Comparison of ENCODE assay signal across 10 mouse cellular contexts in genomic region chr16:91860471-91861125, GRCm38 (mm10).
DNase-seq lines count a peak whose midpoint lies in the region; ATAC-seq lines count a peak whose summit lies in the region.
"Had no signal": no experiment of that assay in that cellular context is flagged by ENCODE, and none has a peak within 500 bp of the region (broad histone marks: within the 10 kb centered on the region; RNA-seq: fewer than 3 reads in every experiment).

No protein-coding gene starts in this region.

- H3K27ac ChIP-seq in liver, embryonic 11.5 days (ENCODE audit: low read depth, low read length) = peak overlapping the region; percentile 34; the same call in 1 of the 2 replicates
- no peak overlapping the region for H3K27ac ChIP-seq in liver, embryonic 12.5 days
- peak overlapping the region; percentile 76 for H3K27ac ChIP-seq in embryonic facial prominence, embryonic 15.5 days (replicated peaks)
- peak overlapping the region; percentile 56 for H3K27ac ChIP-seq in neural tube, embryonic 14.5 days (ENCODE audit: low read depth, low read length)

- no peak for ATAC-seq in liver, embryonic 11.5 days (replicated peaks; ENCODE audit: low FRiP score)
- no peak for ATAC-seq in liver, embryonic 12.5 days
- no peak for ATAC-seq in embryonic facial prominence, embryonic 15.5 days (ENCODE audit: insufficient number of reproducible peaks, low FRiP score, low TSS enrichment, low read depth)
- peak; percentile 77 for ATAC-seq in neural tube, embryonic 14.5 days (ENCODE audit: low read depth)
- no peak for ATAC-seq in erythroid progenitor cell, adult 5-6 weeks (replicated peaks; ENCODE audit: low FRiP score, poor library complexity, severe bottlenecking)
- ATAC-seq in granulocyte monocyte progenitor cell, adult 5-6 weeks (replicated peaks; ENCODE audit: poor library complexity, severe bottlenecking) = no peak
- ATAC-seq: activated CD4-positive, CD25-positive, alpha-beta regulatory T cell, adult 4 months had no signal

- WGBS in liver, embryonic 11.5 days = 67% methylated on average over 14 of the region's 14 CpGs
- WGBS in liver, embryonic 12.5 days (ENCODE audit: insufficient replicate concordance) = 71% methylated on average over 14 of the region's 14 CpGs
- 44% methylated on average over 14 of the region's 14 CpGs for WGBS in embryonic facial prominence, embryonic 15.5 days
- 41% methylated on average over 14 of the region's 14 CpGs for WGBS in neural tube, embryonic 14.5 days

- no peaks in the 10 kb centered on the region for H3K9me3 ChIP-seq in liver, embryonic 11.5 days (ENCODE audit: control insufficient read depth, low read length)
- no peaks in the 10 kb centered on the region for H3K9me3 ChIP-seq in liver, embryonic 12.5 days (replicated peaks)
- H3K9me3 ChIP-seq in embryonic facial prominence, embryonic 15.5 days (replicated peaks) = no peaks in the 10 kb centered on the region
- no peaks in the 10 kb centered on the region for H3K9me3 ChIP-seq in neural tube, embryonic 14.5 days (ENCODE audit: control insufficient read depth, low read length)

- no peak for DNase-seq in liver, embryonic 11.5 days (ENCODE audit: low spot score)
- peak; percentile 51 for DNase-seq in kidney, adult 11 months
- DNase-seq in urinary bladder, postnatal 25 days (ENCODE audit: low spot score) = no peak
- DNase-seq: thymus, postnatal 36 days had no signal

- no peak overlapping the region for H3K9ac ChIP-seq in liver, embryonic 11.5 days (ENCODE audit: low read depth, low read length)
- no peak overlapping the region for H3K9ac ChIP-seq in liver, embryonic 12.5 days
- H3K9ac ChIP-seq in embryonic facial prominence, embryonic 15.5 days = no peak overlapping the region
- no peak overlapping the region for H3K9ac ChIP-seq in neural tube, embryonic 14.5 days (replicated peaks; ENCODE audit: low read depth, low read length)

- H3K36me3 ChIP-seq in liver, embryonic 11.5 days (ENCODE audit: control insufficient read depth, insufficient read depth, low read length) = peaks cover 2% of the 10 kb centered on the region; the same call in 1 of the 2 replicates
- H3K36me3 ChIP-seq in liver, embryonic 12.5 days = peaks cover 80% of the 10 kb centered on the region
- peaks cover 40% of the 10 kb centered on the region for H3K36me3 ChIP-seq in embryonic facial prominence, embryonic 15.5 days
- peaks cover 47% of the 10 kb centered on the region for H3K36me3 ChIP-seq in neural tube, embryonic 14.5 days (ENCODE audit: control insufficient read depth, insufficient read depth, low read length)

- no peaks in the 10 kb centered on the region for H3K27me3 ChIP-seq in liver, embryonic 11.5 days (replicated peaks; ENCODE audit: control insufficient read depth, insufficient read depth, low read length)
- no peaks in the 10 kb centered on the region for H3K27me3 ChIP-seq in liver, embryonic 12.5 days (replicated peaks)
- H3K27me3 ChIP-seq in embryonic facial prominence, embryonic 15.5 days = no peaks in the 10 kb centered on the region
- H3K27me3 ChIP-seq in neural tube, embryonic 14.5 days (ENCODE audit: control insufficient read depth, insufficient read depth, low read length) = no peaks in the 10 kb centered on the region

- H3K4me2 ChIP-seq in liver, embryonic 11.5 days = no peak overlapping the region
- no peak overlapping the region for H3K4me2 ChIP-seq in liver, embryonic 12.5 days
- no peak overlapping the region for H3K4me2 ChIP-seq in embryonic facial prominence, embryonic 15.5 days (replicated peaks)
- H3K4me2 ChIP-seq in neural tube, embryonic 14.5 days (ENCODE audit: low read depth, low read length) = no peak overlapping the region

- H3K4me3 ChIP-seq in liver, embryonic 11.5 days (ENCODE audit: low read depth, low read length) = no peak overlapping the region
- no peak overlapping the region for H3K4me3 ChIP-seq in liver, embryonic 12.5 days
- no peak overlapping the region for H3K4me3 ChIP-seq in embryonic facial prominence, embryonic 15.5 days (replicated peaks)
- no peak overlapping the region for H3K4me3 ChIP-seq in neural tube, embryonic 14.5 days (ENCODE audit: low read depth, low read length)

- peaks cover 35% of the 10 kb centered on the region for H3K4me1 ChIP-seq in liver, embryonic 11.5 days (replicated peaks; ENCODE audit: control insufficient read depth, insufficient read depth, low read length)
- peaks cover 47% of the 10 kb centered on the region for H3K4me1 ChIP-seq in liver, embryonic 12.5 days
- H3K4me1 ChIP-seq in embryonic facial prominence, embryonic 15.5 days = peaks cover 28% of the 10 kb centered on the region
- H3K4me1 ChIP-seq in neural tube, embryonic 14.5 days (ENCODE audit: control insufficient read depth, insufficient read depth, low read length) = peaks cover 12% of the 10 kb centered on the region
